Mouse (Mus musculus): ENCODE results near the gene Fbf1. TPM values are rescaled to one million over a fixed set of nuclear protein-coding genes. Genes with fewer than 3 reads are reported as not detected.

Gene Fbf1
- polyA plus RNA-seq, 1 experiment from 2014 or later, result 30.1 TPM

DNA sequence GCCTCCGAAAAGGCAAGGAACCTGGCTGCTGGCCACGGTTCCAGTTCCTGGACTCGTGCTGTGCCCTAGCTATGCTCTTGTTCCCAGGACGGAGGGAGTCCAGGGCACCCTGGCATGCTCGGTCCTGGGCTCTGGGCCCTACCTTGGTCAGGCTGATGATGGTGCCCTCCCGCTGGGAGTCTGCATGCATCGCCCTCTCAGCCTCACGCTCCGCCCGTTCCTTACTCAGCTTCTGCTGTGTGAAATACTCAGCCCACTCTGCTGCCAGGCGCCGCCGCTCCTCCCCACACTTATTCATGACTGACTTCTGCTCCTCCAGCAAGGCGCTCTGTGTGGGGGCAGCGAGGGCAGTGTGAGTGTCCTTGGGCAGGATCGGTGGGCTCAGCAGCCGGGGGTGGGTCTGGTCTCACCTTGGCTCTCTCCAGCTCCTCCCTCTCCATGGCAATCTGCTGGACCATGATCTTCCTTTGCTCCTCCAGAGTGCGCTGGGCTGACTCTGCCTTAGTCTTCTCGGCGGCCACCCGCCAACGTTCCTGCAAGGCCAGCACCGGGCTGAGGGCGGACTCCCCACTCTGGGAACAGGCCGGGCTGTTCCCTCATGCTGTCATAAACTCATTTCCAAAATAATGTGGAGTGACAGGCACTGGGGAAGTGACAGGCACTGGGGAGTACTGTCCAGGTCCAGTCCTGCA, 21.5 kb downstream of the Fbf1 start:
- WGBS, result 78% methylated on average over 25 of the region's 25 CpGs
- no peak overlapping the region for H3K9ac ChIP-seq (ENCODE audit: low read length)
- H3K27ac ChIP-seq (ENCODE audit: low read depth, low read length), result no peak overlapping the region
- ATAC-seq (ENCODE audit: low FRiP score), result no peak
- no peaks in the 10 kb centered on the region for H3K27me3 ChIP-seq (ENCODE audit: control insufficient read depth, insufficient read depth, low read length)
- peaks cover 31% of the 10 kb centered on the region for H3K36me3 ChIP-seq (ENCODE audit: control insufficient read depth, insufficient read depth, low read length)
- H3K4me3 ChIP-seq (ENCODE audit: low read depth, low read length), result no peak overlapping the region
- no peaks in the 10 kb centered on the region for H3K4me1 ChIP-seq (ENCODE audit: control insufficient read depth, insufficient read depth, low read length)
- DNase-seq (ENCODE audit: low spot score, missing footprints), result no peak
- no peaks in the 10 kb centered on the region for H3K9me3 ChIP-seq (ENCODE audit: control insufficient read depth, low read length)
- no peak overlapping the region for H3K4me2 ChIP-seq

DNA sequence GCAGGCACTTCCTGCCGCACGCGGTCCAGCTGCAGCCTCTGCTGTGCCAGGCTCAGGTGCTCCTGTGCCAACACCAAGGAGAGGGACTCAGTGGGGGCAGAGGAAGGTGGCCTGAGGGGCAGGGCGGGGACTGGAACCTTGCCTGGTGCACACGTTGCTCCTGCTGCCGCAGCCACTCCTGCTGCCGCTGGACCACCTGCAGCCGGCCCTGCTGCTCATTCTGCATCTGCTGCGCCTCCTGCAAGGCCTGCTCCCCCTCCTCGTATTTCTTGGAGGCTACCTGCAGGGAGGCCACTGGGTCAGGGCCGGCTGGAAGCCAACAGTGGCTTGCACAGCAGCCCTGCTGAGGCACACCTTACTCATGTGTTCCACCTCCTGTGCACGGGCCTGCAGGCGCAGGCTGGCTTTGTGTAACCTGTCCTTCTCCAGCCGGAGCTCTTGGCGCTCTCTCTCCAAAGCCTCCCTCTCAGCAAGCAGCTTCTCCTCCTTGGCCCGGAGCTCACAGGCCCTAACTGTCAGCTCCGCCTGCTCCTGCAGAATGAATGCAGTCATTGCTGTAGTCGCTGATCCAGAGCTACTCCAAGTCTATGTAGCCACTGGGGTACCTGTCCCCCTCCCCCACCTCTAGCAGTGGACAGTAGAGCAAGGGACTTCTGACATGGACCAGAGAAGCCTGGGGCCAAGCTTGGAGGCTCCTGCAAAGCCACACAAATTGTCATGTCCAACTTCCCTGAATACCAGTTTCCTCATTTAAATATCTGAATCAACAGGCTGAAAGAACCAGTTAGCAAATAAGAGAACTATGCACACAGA, 22.3 kb downstream of the Fbf1 start:
- no peak for DNase-seq (ENCODE audit: low spot score, missing footprints)
- Histone ChIP-seq H3K27ac (ENCODE audit: low read depth, low read length) (no peak overlapping the region), H3K4me1 (ENCODE audit: control insufficient read depth, insufficient read depth, low read length) (no peaks in the 10 kb centered on the region), H3K9ac (ENCODE audit: low read length) (no peak overlapping the region), H3K36me3 (ENCODE audit: control insufficient read depth, insufficient read depth, low read length) (peaks cover 25% of the 10 kb centered on the region), H3K4me2 (no peak overlapping the region), H3K4me3 (ENCODE audit: low read depth, low read length) (no peak overlapping the region), H3K9me3 (ENCODE audit: control insufficient read depth, low read length) (no peaks in the 10 kb centered on the region), H3K27me3 (ENCODE audit: control insufficient read depth, insufficient read depth, low read length) (no peaks in the 10 kb centered on the region)
- 49% methylated on average over 18 of the region's 18 CpGs for WGBS
- no peak for ATAC-seq (ENCODE audit: low FRiP score)

DNA sequence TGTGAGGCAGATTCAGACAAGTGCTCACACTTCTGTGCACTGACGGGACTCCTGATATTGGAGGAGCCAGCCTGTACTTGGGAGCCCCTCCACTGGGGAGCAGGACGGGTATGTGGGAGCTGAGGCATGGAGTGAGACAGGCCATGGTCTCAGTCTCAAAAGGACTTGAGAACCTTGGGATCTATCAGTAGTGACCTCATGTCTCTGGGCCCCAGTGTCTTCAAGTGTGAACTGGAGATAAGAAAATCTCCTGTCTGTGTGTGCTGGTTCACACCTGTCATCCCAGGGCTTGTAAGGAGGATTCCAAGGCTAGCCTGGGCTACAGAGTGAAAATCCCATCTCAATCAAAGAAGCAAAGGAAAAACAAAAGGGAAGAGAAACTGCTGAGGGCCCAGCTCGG, 24.5 kb downstream of the Fbf1 start:
- no peak overlapping the region for H3K9ac ChIP-seq (ENCODE audit: low read length)
- no peak overlapping the region for H3K4me2 ChIP-seq
- no peak overlapping the region for H3K4me3 ChIP-seq (ENCODE audit: low read depth, low read length)
- no peaks in the 10 kb centered on the region for H3K27me3 ChIP-seq (ENCODE audit: control insufficient read depth, insufficient read depth, low read length)
- ATAC-seq (ENCODE audit: low FRiP score), result no peak
- H3K9me3 ChIP-seq (ENCODE audit: control insufficient read depth, low read length), result no peaks in the 10 kb centered on the region
- H3K4me1 ChIP-seq (ENCODE audit: control insufficient read depth, insufficient read depth, low read length), result no peaks in the 10 kb centered on the region
- no peak overlapping the region for H3K27ac ChIP-seq (ENCODE audit: low read depth, low read length)
- DNase-seq (ENCODE audit: low spot score, missing footprints), result no peak
- 95% methylated on average over 3 of the region's 3 CpGs for WGBS
- peaks cover 19% of the 10 kb centered on the region; the same call in 1 of the 2 replicates for H3K36me3 ChIP-seq (ENCODE audit: control insufficient read depth, insufficient read depth, low read length)

GRCm38 (mm10) chr11:116142211-116142991, 25.6 kb downstream of the Fbf1 start:
- Histone ChIP-seq H3K4me1 (ENCODE audit: control insufficient read depth, insufficient read depth, low read length) (no peaks in the 10 kb centered on the region), H3K4me2 (no peak overlapping the region), H3K9me3 (ENCODE audit: control insufficient read depth, low read length) (no peaks in the 10 kb centered on the region), H3K27me3 (ENCODE audit: control insufficient read depth, insufficient read depth, low read length) (no peaks in the 10 kb centered on the region), H3K27ac (ENCODE audit: low read depth, low read length) (no peak overlapping the region), H3K36me3 (ENCODE audit: control insufficient read depth, insufficient read depth, low read length) (peaks cover 17% of the 10 kb centered on the region; the same call in 1 of the 2 replicates), H3K9ac (ENCODE audit: low read length) (no peak overlapping the region), H3K4me3 (ENCODE audit: low read depth, low read length) (no peak overlapping the region)
- no peak for DNase-seq (ENCODE audit: low spot score, missing footprints)
- no peak for ATAC-seq (ENCODE audit: low FRiP score)
- 77% methylated on average over 10 of the region's 10 CpGs for WGBS

GRCm38 (mm10) chr11:116138468-116139138, 29.4 kb downstream of the Fbf1 start, which contains the start of gene Mrpl38:
TSS of gene Mrpl38 (minus strand) at chr11:116138868.
- H3K27me3 ChIP-seq (ENCODE audit: control insufficient read depth, insufficient read depth, low read length), result no peaks in the 10 kb centered on the region
- peak within 1 kb of the TSS; percentile 86 for H3K9ac ChIP-seq (ENCODE audit: low read length)
- peaks cover 12% of the 10 kb centered on the region for H3K36me3 ChIP-seq (ENCODE audit: control insufficient read depth, insufficient read depth, low read length)
- no peak within 1 kb of the TSS for H3K27ac ChIP-seq (ENCODE audit: low read depth, low read length)
- ATAC-seq (ENCODE audit: low FRiP score), result peak; percentile 97
- under 1% methylated on average over 60 of the region's 60 CpGs for WGBS
- H3K9me3 ChIP-seq (ENCODE audit: control insufficient read depth, low read length), result no peaks in the 10 kb centered on the region
- no peaks in the 10 kb centered on the region for H3K4me1 ChIP-seq (ENCODE audit: control insufficient read depth, insufficient read depth, low read length)
- peak within 1 kb of the TSS; percentile 91 for H3K4me3 ChIP-seq (ENCODE audit: low read depth, low read length)
- peak within 1 kb of the TSS; percentile 59 for H3K4me2 ChIP-seq
- peak; percentile 99 for DNase-seq (ENCODE audit: low spot score, missing footprints)

DNA sequence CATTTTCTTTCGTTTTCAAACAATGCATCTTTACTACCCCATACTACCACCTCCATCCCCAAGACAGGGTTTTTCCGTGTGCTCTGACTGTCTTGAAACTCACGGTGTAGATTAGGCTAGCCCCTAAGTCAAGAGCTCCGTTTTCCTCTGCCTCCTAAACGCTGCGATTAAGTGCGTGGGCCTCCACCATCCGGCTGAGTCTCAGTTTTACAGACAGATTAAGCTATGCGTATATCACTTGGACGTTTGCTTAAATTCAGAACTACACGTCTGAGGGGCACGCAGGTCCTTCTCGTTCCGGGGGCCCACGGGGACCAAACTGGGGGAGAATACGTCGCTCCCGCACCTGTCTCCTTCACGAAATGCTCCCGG, 29.9 kb downstream of the Fbf1 start:
- no peaks in the 10 kb centered on the region for H3K27me3 ChIP-seq (ENCODE audit: control insufficient read depth, insufficient read depth, low read length)
- H3K9ac ChIP-seq (ENCODE audit: low read length), result peak overlapping the region; percentile 86
- DNase-seq (ENCODE audit: low spot score, missing footprints), result no peak
- H3K4me2 ChIP-seq, result peak overlapping the region; percentile 59
- ATAC-seq (ENCODE audit: low FRiP score), result peak; percentile 10; the same call in 1 of the 2 replicates
- WGBS, result 1% methylated on average over 20 of the region's 20 CpGs
- no peaks in the 10 kb centered on the region for H3K4me1 ChIP-seq (ENCODE audit: control insufficient read depth, insufficient read depth, low read length)
- no peaks in the 10 kb centered on the region for H3K9me3 ChIP-seq (ENCODE audit: control insufficient read depth, low read length)
- peak overlapping the region; percentile 91 for H3K4me3 ChIP-seq (ENCODE audit: low read depth, low read length)
- H3K27ac ChIP-seq (ENCODE audit: low read depth, low read length), result no peak overlapping the region
- peaks cover 8% of the 10 kb centered on the region; the same call in 1 of the 2 replicates for H3K36me3 ChIP-seq (ENCODE audit: control insufficient read depth, insufficient read depth, low read length)

DNA sequence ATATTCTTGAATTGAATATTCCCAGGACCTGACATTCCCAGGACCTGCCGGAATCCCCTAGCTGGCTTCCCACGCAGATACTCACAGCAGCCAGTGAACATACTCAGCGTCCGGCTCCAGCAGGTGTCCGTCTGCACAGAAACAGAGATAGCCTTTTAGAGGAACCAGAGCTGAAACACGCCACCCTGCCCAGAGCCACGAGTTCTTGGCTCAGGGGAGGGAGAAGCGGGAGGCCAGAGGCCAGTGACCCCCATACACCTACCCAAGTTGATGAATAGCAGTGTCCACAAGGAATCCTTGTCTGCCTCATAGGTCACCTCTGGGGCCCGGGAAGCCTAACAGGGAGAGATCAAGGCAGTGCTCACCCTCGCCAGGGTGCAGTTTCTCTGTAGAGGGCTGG, 33.8 kb downstream of the Fbf1 start:
- H3K9ac ChIP-seq (ENCODE audit: low read length), result no peak overlapping the region
- no peak overlapping the region for H3K4me2 ChIP-seq
- H3K27ac ChIP-seq (ENCODE audit: low read depth, low read length), result no peak overlapping the region
- H3K27me3 ChIP-seq (ENCODE audit: control insufficient read depth, insufficient read depth, low read length), result no peaks in the 10 kb centered on the region
- peaks cover 10% of the 10 kb centered on the region; the same call in 1 of the 2 replicates for H3K36me3 ChIP-seq (ENCODE audit: control insufficient read depth, insufficient read depth, low read length)
- no peak for DNase-seq (ENCODE audit: low spot score, missing footprints)
- ATAC-seq (ENCODE audit: low FRiP score), result no peak
- no peaks in the 10 kb centered on the region for H3K9me3 ChIP-seq (ENCODE audit: control insufficient read depth, low read length)
- H3K4me3 ChIP-seq (ENCODE audit: low read depth, low read length), result no peak overlapping the region
- H3K4me1 ChIP-seq (ENCODE audit: control insufficient read depth, insufficient read depth, low read length), result peaks cover 12% of the 10 kb centered on the region
- 88% methylated on average over 10 of the region's 10 CpGs for WGBS

DNA sequence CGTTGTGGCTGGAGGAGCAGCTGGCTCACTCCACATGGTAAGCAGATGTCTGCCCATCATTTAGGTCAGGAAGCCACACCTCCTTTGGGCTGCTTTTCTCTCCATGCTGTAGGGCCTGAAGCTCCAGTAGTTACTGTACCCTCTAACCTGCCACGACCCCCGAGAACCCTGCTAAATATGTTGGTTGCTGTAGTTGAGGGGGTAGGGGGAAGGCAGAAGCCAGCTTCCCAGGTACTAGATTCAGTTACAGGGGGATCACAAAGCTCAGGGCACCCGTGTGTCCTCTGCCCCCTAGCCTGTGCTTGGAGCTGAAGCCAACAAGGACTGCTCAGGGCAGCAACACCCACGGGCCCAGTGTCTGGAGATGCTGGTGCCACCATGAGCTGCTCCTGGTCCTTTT, 34.5 kb downstream of the Fbf1 start:
- ATAC-seq (ENCODE audit: low FRiP score), result no peak
- peaks cover 10% of the 10 kb centered on the region; the same call in 1 of the 2 replicates for H3K36me3 ChIP-seq (ENCODE audit: control insufficient read depth, insufficient read depth, low read length)
- H3K4me1 ChIP-seq (ENCODE audit: control insufficient read depth, insufficient read depth, low read length), result peaks cover 12% of the 10 kb centered on the region
- no peak overlapping the region for H3K4me2 ChIP-seq
- no peak overlapping the region for H3K9ac ChIP-seq (ENCODE audit: low read length)
- DNase-seq (ENCODE audit: low spot score, missing footprints), result no peak
- no peaks in the 10 kb centered on the region for H3K27me3 ChIP-seq (ENCODE audit: control insufficient read depth, insufficient read depth, low read length)
- H3K4me3 ChIP-seq (ENCODE audit: low read depth, low read length), result no peak overlapping the region
- 78% methylated on average over 5 of the region's 5 CpGs for WGBS
- no peak overlapping the region for H3K27ac ChIP-seq (ENCODE audit: low read depth, low read length)
- no peaks in the 10 kb centered on the region for H3K9me3 ChIP-seq (ENCODE audit: control insufficient read depth, low read length)
